Mouse (Mus musculus) erythroblast, embryonic 14.5 days (primary cell): Measurements from ENCODE around the gene Cxcr4.

Experiments
- GATA1 ChIP-seq: IDR thresholded peaks from 2 replicates; pipeline ENCODE4 v1.6.1; 2012; ENCODE audit warnings: low read length, inconsistent platforms, mixed read lengths
- TAL1 ChIP-seq: IDR thresholded peaks from 3 replicates; pipeline ENCODE4 v1.6.1; 2012; ENCODE audit warnings: low read length, inconsistent platforms, mixed read lengths

GRCm38 (mm10) chr1:128583279-128583872 is 8.7 kb downstream of the Cxcr4 start:
- no peak for TF ChIP-seq GATA1
- TF ChIP-seq TAL1, result no peak
